Mouse (Mus musculus) kidney, adult 2 months (tissue): ENCODE data around the gene Mapkbp1.

Experiments
- CTCF ChIP-seq: fragments of 200-500 bp; conservative IDR thresholded peaks from 2 replicates; pipeline ENCODE4 v1.5.1; 2011; ENCODE audit warnings: low read depth, mild to moderate bottlenecking, control low read depth, low read length, moderate library complexity, mixed read lengths; ENCODE audit not compliant: insufficient read depth, insufficient read length
- POLR2A ChIP-seq: fragments of 200-500 bp; IDR thresholded peaks from one replicate; pipeline ENCODE4 v1.6.1; 2011; ENCODE audit warnings: low read depth, low read length, control low read depth

DNA sequence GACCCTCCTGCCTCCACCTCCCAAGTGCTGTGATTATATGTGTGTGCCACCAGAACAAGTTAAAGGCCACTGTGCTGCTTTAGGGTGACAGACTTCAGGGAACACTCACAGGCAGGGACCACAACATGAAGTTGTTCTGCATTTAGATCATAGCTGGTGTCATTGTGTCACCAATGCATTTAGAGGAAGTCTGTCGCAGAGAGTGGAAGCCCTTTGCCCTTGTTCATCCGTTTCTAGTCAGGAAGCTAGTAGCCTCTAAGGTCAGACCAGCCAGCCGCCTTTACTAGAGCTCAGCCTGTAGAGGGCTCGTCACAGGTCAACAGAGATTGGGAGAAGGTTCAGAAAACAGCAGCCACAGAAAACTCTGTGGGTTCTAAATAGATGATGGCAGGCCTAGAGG is 36.2 kb downstream of the Mapkbp1 start:
- TF ChIP-seq CTCF = no peak
- TF ChIP-seq POLR2A = no peak
